Mouse (Mus musculus): ENCODE data around the gene Bpi. TPM values are rescaled to one million over a fixed set of nuclear protein-coding genes. Genes with fewer than 3 reads are reported as not detected.

Bpi gene
- not detected for total RNA-seq (2023)

GRCm38 (mm10) chr2:158258005-158258418, at the start of gene Bpi:
Gene Bpi, plus strand, starts transcription at chr2:158258094.

GRCm38 (mm10) chr2:158228670-158229502, 29.0 kb upstream of the Bpi start, which contains the start of gene D630003M21Rik:
Gene D630003M21Rik, minus strand, starts transcription at chr2:158229222.

GRCm38 (mm10) chr2:158305948-158306695, 48.2 kb downstream of the Bpi start, which contains the start of gene Lbp:
Gene Lbp, plus strand, starts transcription at chr2:158306493.

Other genes starting within 250 kb of the Bpi start
- gene Tti1, start 229.7 kb upstream of the Bpi start, total RNA-seq (2023), result 10 to 100 TPM; 22.1 to 22.7 TPM
- gene Rprd1b, start 229.6 kb upstream of the Bpi start, total RNA-seq (2023), result 10 to 100 TPM; 21.6 to 27.1 TPM
- 10 to 100 TPM in 1 of 2 experiments, 1 to 10 TPM in 1; 9.9 to 13.9 TPM for gene Tgm2, start 111.7 kb upstream of the Bpi start, total RNA-seq (2023)
- gene D630003M21Rik, start 28.9 kb upstream of the Bpi start, total RNA-seq (2023), result not detected
- gene Lbp, start 48.4 kb downstream of the Bpi start, total RNA-seq (2023), result 10 to 100 TPM; 60.8 to 64.5 TPM
- gene Snhg11, start 117.5 kb downstream of the Bpi start, total RNA-seq (2023), result not detected
- 10 to 100 TPM; 44.3 to 51.2 TPM for gene Ralgapb, start 151.8 kb downstream of the Bpi start, total RNA-seq (2023)
- not detected for gene Adig, start 244.5 kb downstream of the Bpi start, total RNA-seq (2023)